Mouse (Mus musculus) megakaryocyte, embryonic 14.5 days (primary cell): ENCODE measurements around the gene Tbccd1. TPM values are rescaled to one million over a fixed set of nuclear protein-coding genes. Genes with fewer than 3 reads are reported as not detected.
"Not testable (repeated sequence)": the region's sequence is repeated elsewhere in the genome, so short reads cannot be mapped to it uniquely, and the experiment has no call there.

Experiments
- H3K27me3 ChIP-seq: replicated peaks from 2 replicates; pipeline ENCODE3; 2012; ENCODE audit warnings: inconsistent platforms
- H3K36me3 ChIP-seq: replicated peaks from 2 replicates; pipeline ENCODE3; 2012; ENCODE audit warnings: low read length, inconsistent platforms, mixed read lengths
- H3K4me1 ChIP-seq: 2 replicates; pipeline ENCODE4 v1.6.1; 2012; ENCODE audit warnings: inconsistent platforms
- H3K4me3 ChIP-seq: replicated peaks from 2 replicates; pipeline ENCODE3; 2012; ENCODE audit warnings: moderate library complexity, mild to moderate bottlenecking, inconsistent platforms
- H3K9me3 ChIP-seq: 2 replicates; pipeline ENCODE4 v1.6.1; 2012; ENCODE audit warnings: inconsistent platforms
- FLI1 ChIP-seq: IDR thresholded peaks from 2 replicates; pipeline ENCODE4 v1.6.1; 2012; ENCODE audit warnings: low read length, inconsistent platforms, mixed read lengths
- GATA1 ChIP-seq: IDR thresholded peaks from 3 replicates; pipeline ENCODE4 v1.6.1; 2012; ENCODE audit warnings: mixed read lengths, low read length, inconsistent platforms, borderline replicate concordance
- polyA plus RNA-seq: library from polyadenylated mRNA; stranded (reverse); fragments of >175 nt; gene quantifications from 2 replicates; pipeline ENCODE4 v1.2.3, GENCODE M21; 2012; ENCODE audit warnings: low replicate concordance; ENCODE audit not compliant: insufficient read depth

Gene Tbccd1
- polyA plus RNA-seq, 1 experiment: 2.5 TPM

DNA sequence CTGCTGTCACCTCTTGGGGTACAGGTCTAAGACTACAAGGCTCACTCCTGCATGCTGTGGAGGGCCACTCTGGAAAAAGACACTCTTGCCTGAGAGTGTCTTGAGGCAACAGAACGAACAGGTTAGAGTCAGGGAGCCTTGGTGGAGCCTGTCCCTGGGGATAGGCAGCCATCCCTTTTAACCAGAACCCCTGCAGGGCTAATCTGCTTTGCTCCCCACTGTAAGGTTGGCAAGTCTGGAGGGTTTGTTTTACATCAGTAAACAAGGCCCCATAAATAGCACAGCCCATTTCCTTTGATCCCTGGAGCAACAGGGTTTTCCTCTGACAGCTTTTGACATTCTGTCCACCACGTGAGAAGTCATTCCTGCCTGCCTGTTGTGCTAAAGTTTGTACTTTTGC, 66.2 kb downstream of the Tbccd1 start:
- Histone ChIP-seq H3K9me3 (peaks cover 21% of the 10 kb centered on the region), H3K36me3 (no peaks in the 10 kb centered on the region), H3K4me3 (no peak overlapping the region), H3K27me3 (peaks cover 42% of the 10 kb centered on the region), H3K4me1 (peaks cover 14% of the 10 kb centered on the region)
- TF ChIP-seq FLI1: no peak
- no peak for TF ChIP-seq GATA1

DNA sequence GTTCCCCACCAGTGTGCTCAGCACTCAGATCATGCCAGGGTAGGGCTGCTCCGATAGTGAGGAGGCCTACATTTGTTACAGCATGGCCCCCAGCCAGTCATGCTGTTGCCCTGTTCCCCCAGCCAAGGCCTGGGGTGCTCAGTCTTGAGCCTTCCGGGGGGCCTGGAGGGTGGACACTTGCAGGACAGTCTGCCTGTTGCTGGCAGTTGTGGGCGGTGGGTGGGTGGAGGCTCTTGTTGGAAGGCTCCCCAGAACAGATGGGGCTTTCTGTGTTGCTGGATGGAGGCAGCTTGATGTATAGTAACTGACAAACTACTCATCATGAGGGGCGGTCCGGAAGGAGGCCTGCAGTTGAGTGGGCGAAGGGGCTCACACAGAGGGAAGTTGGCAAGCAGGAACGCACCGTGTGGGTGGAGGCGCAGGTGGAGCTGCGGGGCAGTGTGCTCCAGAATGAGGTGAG, 67.5 kb downstream of the Tbccd1 start:
- Histone ChIP-seq H3K4me3 (no peak overlapping the region), H3K4me1 (peaks cover 14% of the 10 kb centered on the region), H3K36me3 (no peaks in the 10 kb centered on the region), H3K27me3 (peaks cover 41% of the 10 kb centered on the region), H3K9me3 (peaks cover 31% of the 10 kb centered on the region)
- no peak for TF ChIP-seq GATA1
- TF ChIP-seq FLI1: no peak

DNA sequence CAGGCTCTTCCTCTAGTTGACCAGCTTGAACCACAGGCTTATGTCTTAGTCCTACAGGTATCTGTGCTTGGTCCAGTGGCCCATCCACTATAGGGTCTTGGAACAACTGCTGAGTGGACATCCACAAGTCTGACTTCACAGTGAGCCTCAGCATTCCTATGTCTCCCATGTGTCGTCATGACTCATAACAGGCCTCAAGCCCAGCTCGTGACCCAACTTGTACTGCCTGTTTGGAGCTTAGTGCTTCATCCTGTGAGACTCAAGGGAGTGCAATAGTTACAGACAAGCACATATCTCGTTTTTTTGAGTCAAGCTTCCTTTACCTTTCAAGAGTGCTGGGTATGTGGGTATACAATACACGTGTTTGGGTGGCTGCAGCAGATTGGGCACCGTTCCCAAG, 74.8 kb downstream of the Tbccd1 start:
- no peak for TF ChIP-seq FLI1
- TF ChIP-seq GATA1: no peak
- peaks cover 83% of the 10 kb centered on the region for H3K9me3 ChIP-seq
- peaks cover 17% of the 10 kb centered on the region for H3K27me3 ChIP-seq
- no peaks in the 10 kb centered on the region for H3K4me1 ChIP-seq
- no peaks in the 10 kb centered on the region for H3K36me3 ChIP-seq
- no peak overlapping the region for H3K4me3 ChIP-seq

DNA sequence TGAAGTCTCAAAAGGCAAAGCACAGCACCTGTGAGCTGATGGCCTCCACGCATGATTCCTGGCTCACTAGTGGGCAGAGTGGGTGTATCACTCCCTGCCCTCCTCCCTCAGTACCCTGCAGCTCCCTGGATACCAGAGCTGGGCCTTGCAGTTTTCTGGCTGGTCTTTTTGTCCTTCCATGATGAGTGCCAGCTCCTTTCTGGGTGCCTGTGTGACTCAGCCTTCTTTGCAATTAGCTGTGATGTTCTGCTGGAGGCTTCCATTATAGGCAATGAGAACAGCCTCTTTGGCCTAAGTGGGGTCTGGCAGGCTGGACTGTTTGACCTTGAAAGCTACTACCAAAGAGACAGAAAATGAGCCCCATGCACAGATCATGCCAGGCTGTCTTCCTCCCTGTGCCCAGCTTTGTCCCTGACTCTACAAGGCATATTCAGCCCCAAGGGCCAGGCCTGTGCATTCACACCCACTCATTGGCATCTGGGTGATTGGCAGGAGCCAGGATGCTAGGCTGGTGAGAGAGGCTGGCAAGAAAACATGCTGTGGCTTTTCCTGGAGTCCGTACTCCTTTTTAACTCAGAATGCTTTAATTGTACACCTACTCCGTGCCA, 78.1 kb downstream of the Tbccd1 start:
- Histone ChIP-seq H3K4me3 (no peak overlapping the region), H3K4me1 (no peaks in the 10 kb centered on the region), H3K9me3 (peaks cover 63% of the 10 kb centered on the region), H3K27me3 (peaks cover 14% of the 10 kb centered on the region), H3K36me3 (no peaks in the 10 kb centered on the region)
- TF ChIP-seq GATA1 (no peak), FLI1 (no peak)

DNA sequence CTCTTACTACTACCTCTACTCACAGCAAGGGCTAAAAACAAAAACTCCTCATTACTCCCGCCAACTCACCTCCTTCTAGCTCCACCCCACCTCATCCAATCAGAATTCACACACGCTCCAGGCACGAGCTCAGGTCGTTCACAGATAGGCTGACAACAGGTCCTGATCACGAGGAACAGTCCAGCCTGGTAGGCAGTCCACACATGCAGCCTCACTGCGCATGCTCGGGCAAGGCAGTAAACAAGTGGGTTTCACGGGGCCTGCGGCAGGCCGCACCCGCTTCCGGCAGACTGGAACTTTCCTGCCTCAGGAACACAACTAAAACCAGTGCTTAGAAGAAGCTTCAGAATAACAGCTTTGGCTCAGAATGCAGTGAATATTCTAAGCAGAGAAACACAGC, 79.2 kb downstream of the Tbccd1 start:
- H3K4me3 ChIP-seq, H3K4me1 ChIP-seq, H3K36me3 ChIP-seq: not testable (repeated sequence)
- H3K9me3 ChIP-seq: peaks cover 53% of the 10 kb centered on the region
- peaks cover 17% of the 10 kb centered on the region for H3K27me3 ChIP-seq

DNA sequence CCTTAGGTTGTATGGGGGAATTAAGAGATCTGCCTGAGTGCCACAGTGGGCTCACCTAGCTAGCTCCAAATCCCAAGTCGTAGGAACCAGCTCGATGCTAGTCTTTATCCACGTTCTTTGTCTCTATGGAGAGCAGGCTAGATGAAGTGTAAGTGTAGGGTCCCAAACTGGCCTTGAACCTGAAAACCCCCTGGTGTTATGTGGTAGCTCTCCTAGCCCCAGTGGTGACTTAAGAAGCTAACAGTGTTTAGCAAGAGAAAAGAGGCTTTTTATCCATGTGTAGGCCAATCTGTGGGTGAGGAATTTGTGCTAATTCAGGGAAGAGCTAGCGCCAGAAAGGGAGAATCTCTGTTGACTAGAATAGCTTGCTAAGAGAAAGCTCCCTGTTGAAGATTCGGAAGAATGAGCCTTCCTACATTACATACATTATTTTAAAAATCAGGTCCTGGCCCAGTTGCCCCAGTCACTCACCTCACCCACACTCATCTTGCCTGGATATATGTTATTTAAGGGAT, 81.9 kb downstream of the Tbccd1 start:
- Histone ChIP-seq H3K4me3 (no peak overlapping the region), H3K9me3 (peaks cover 28% of the 10 kb centered on the region), H3K4me1 (no peaks in the 10 kb centered on the region), H3K36me3 (no peaks in the 10 kb centered on the region), H3K27me3 (peaks cover 28% of the 10 kb centered on the region)
- no peak for TF ChIP-seq GATA1
- no peak for TF ChIP-seq FLI1

DNA sequence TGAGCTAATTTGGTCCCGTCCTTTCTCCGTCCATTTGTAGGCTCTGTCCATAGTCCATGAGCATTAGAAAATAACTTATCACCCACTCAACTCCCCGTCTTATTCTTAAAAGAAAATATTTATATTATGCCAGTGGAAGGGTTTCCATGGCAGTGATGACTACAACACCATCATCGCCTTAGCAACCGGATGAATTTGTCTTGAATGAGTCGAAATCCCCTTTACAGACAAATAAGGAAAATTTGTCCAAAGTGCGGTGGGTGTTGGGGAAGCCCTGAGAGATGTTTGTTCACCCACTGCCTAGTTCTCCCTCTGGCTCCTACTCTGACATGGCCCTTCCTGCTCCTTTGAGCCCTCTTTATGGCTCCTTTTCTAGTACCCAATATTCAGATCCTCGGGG, 88.8 kb downstream of the Tbccd1 start:
- Histone ChIP-seq H3K36me3 (no peaks in the 10 kb centered on the region), H3K9me3 (peaks cover 4% of the 10 kb centered on the region; the same call in 1 of the 2 replicates), H3K4me3 (no peak overlapping the region), H3K4me1 (no peaks in the 10 kb centered on the region), H3K27me3 (peaks cover 19% of the 10 kb centered on the region)
- TF ChIP-seq GATA1 (no peak), FLI1 (no peak)

DNA sequence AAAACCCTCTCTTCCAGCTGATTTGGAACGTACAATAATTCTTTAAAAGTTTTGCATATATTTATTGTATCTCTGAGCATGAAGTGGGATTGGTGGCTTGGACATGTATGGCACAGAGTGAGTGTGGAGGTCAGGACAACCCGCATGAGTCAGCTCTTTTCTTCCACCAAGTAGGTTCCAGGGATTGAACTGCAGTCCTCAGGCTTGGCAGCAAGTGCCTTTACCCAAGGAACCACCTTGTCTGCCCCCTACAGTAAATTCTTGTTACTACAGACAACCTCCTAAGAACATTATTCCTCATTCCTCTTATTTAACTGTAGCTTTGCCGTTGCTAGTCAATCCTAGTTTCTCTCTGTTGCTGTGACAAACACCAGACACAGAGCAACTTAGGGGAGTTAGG, 90.1 kb downstream of the Tbccd1 start:
- Histone ChIP-seq H3K9me3 (peaks cover 10% of the 10 kb centered on the region), H3K4me3 (no peak overlapping the region), H3K27me3 (peaks cover 10% of the 10 kb centered on the region), H3K4me1 (no peaks in the 10 kb centered on the region), H3K36me3 (no peaks in the 10 kb centered on the region)
- no peak for TF ChIP-seq GATA1
- no peak for TF ChIP-seq FLI1

DNA sequence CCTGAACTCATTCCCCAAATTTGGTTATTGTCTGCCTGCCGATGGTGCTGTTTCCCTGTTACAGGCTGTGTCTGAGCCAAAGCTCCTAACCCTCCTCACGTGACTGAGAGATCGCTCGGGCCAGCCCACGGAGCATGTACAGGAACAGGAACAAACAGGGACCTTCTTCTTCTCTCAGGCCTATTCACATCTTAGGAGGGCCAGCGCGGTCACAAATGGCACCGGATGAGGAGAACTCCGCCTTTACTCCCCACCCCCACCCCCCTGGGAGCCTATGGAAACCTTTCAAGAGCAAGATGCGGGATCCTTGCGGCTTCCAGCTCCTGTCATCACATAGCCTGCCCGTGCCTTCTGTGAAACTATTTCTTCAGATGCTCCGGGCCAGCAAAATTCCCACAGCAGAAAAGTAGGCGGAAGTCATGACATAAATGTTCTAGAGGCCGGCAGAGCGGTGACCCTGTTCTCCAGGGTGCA, 90.7 kb downstream of the Tbccd1 start:
- no peak for TF ChIP-seq GATA1
- no peak for TF ChIP-seq FLI1
- Histone ChIP-seq H3K9me3 (peaks cover 10% of the 10 kb centered on the region), H3K27me3 (peaks cover 7% of the 10 kb centered on the region), H3K4me3 (no peak overlapping the region), H3K4me1 (no peaks in the 10 kb centered on the region), H3K36me3 (no peaks in the 10 kb centered on the region)

DNA sequence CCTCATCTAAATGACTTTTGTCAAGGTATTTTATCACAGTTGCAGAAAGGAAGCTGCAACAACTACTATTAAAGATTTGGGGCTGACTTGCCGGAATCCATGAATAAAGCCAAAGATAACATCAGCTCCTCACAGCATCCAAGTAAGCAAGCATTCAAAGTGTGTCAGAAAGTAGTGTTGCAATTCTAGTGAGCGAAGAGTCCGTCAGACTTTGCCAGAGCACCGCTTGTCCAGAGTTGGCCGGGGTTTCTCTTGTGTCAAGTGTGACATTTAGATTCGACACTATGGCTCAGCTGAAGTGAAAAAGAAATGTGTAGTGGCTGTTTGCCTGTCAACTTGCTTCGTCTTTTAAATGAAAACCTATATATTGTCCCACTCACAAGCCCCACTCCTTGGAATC, 91.9 kb downstream of the Tbccd1 start:
- H3K4me1 ChIP-seq: no peaks in the 10 kb centered on the region
- no peaks in the 10 kb centered on the region for H3K36me3 ChIP-seq
- no peak for TF ChIP-seq GATA1
- TF ChIP-seq FLI1: no peak
- no peak overlapping the region for H3K4me3 ChIP-seq
- peaks cover 11% of the 10 kb centered on the region for H3K9me3 ChIP-seq
- H3K27me3 ChIP-seq: peaks cover 3% of the 10 kb centered on the region

Other genes with a start within 250 kb of the Tbccd1 start
- gene Dgkg, start 200.4 kb downstream of the Tbccd1 start, polyA plus RNA-seq: 1.9 and 2.9 TPM in 2 replicates
- gene Crygs, start 46.1 kb downstream of the Tbccd1 start, polyA plus RNA-seq: not detected in 2 replicates
- 17.7 and 65.6 TPM in 2 replicates for gene Dnajb11, start 176 bp upstream of the Tbccd1 start, polyA plus RNA-seq
- gene Ahsg, start 33.6 kb upstream of the Tbccd1 start, polyA plus RNA-seq: 0.23 TPM in 1 of 2 replicates, not detected in the other
- gene Fetub, start 60.7 kb upstream of the Tbccd1 start, polyA plus RNA-seq: not detected in 2 replicates
- not detected in 2 replicates for gene Hrg, start 93.4 kb upstream of the Tbccd1 start, polyA plus RNA-seq
- not detected in 2 replicates for gene Kng2, start 171.8 kb upstream of the Tbccd1 start, polyA plus RNA-seq
- gene Kng1, start 200.2 kb upstream of the Tbccd1 start, polyA plus RNA-seq: 0.17 TPM in 1 of 2 replicates, not detected in the other
- 5.3 TPM in 1 of 2 replicates, not detected in the other for gene Eif4a2, start 249.8 kb upstream of the Tbccd1 start, polyA plus RNA-seq